Mouse (Mus musculus) lung, embryonic 16.5 days (tissue): ENCODE data around the gene Smtnl2. TPM values are rescaled to one million over a fixed set of nuclear protein-coding genes. Genes with fewer than 3 reads are reported as not detected.
A peak's percentile ranks its signal among the peaks of the same experiment; 100 is the strongest.

Experiments used
- ATAC-seq: fragments of 200-750 bp; cut with Nextera tagmentation; 2 replicates; pipeline ENCODE4 v1.8.0; 2017; ENCODE audit warnings: low read depth, mild to moderate bottlenecking, moderate library complexity
- H3K27ac ChIP-seq: fragments of 300-500 bp; sonication (generic); 2 replicates; pipeline ENCODE4 v1.5.1; 2014; ENCODE audit warnings: mild to moderate bottlenecking, control low read depth, low read length
- H3K27me3 ChIP-seq: fragments of 300-500 bp; sonication (generic); 2 replicates; pipeline ENCODE4 v1.6.1; 2014; ENCODE audit warnings: low read depth, low read length, mixed read lengths; ENCODE audit not compliant: control insufficient read depth, insufficient read depth
- H3K36me3 ChIP-seq: fragments of 300-500 bp; sonication (generic); 2 replicates; pipeline ENCODE4 v1.6.1; 2014; ENCODE audit warnings: low read length; ENCODE audit not compliant: control insufficient read depth, insufficient read depth
- H3K4me1 ChIP-seq: fragments of 300-500 bp; sonication (generic); replicated peaks from 2 replicates; pipeline ENCODE4 v1.6.1; 2014; ENCODE audit warnings: low read length, mixed read lengths; ENCODE audit not compliant: control insufficient read depth, insufficient read depth
- H3K4me2 ChIP-seq: fragments of 300-500 bp; sonication (generic); 2 replicates; pipeline ENCODE4 v1.6.1; 2014; ENCODE audit warnings: low read depth, low read length, control low read depth
- H3K4me3 ChIP-seq: fragments of 300-500 bp; sonication (generic); 2 replicates; pipeline ENCODE4 v1.5.1; 2014; ENCODE audit warnings: mild to moderate bottlenecking, low read length, control low read depth
- H3K9ac ChIP-seq: fragments of 300-500 bp; sonication (generic); 2 replicates; pipeline ENCODE4 v1.6.1; 2014; ENCODE audit warnings: low read length, control low read depth
- H3K9me3 ChIP-seq: fragments of 300-500 bp; sonication (generic); 2 replicates; pipeline ENCODE4 v1.6.1; 2016; ENCODE audit warnings: low read length; ENCODE audit not compliant: control insufficient read depth
- WGBS: fragments of 180-500 bp; shearing (Covaris S2); extraction: QIAGEN DNeasy Blood & Tissue Kit; methylation state at CpG from one replicate; pipeline ENCODE4 v1.1.7; 2014; 5-methylcytosine and 5-hydroxymethylcytosine counted together
- polyA plus RNA-seq: library from polyadenylated mRNA; unstranded; fragments of >200 nt; fragmentation: Nextera tagmentation; extraction: Ambion mirVana; gene quantifications from 2 replicates; pipeline ENCODE4 v1.2.1, GENCODE M21; 2015

Smtnl2 gene
- 133 and 136 TPM in 2 replicates for polyA plus RNA-seq

DNA sequence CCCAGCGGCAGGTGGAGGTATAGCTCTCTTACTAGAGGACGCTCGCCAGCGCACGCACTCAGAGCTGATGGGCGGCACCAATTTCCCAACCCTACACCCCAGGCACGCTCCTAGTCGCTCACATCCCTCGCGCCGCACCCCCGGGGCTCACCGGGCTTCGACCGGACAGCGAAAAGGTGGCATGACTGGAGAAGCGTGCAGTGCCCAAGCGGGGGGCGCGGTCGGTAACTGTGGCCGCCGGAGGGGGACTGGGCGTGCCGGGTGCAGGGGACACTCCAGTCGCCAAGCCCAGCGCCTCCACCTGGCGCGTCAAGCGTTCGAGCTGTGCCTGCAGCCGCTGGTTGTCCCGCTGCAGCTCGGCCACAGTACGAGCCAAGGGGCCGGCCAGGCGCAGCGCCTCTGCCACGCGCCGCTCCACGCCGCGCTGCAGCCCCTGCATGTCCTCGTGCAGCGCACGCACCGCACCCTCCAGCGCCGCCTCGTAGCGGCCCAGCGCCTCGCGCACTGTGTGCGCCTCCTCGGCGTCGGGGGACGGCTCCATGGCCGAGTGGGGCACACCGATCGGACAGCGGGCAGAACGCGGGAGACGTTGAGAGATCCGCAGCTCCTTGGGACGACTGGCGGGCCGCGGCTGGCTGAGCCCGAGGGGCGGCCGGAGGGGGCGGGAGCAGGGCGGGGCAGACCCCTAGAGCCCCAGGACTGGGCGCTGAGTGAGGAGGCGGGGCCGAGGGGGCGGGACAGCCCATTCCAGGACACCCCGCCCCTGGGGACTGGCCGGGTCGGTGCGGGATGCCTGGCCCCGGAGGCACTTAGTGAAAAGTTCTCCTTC lies at the start of gene Smtnl2:
Smtnl2 (minus strand) TSS at position 621 of the 829 bp plus-strand sequence.
- Histone ChIP-seq H3K9ac (peak within 1 kb of the TSS; percentile 93), H3K27ac (peak within 1 kb of the TSS; percentile 94), H3K36me3 (no peaks in the 10 kb centered on the region), H3K4me1 (peaks cover 51% of the 10 kb centered on the region), H3K27me3 (no peaks in the 10 kb centered on the region), H3K4me2 (peak within 1 kb of the TSS; percentile 92), H3K4me3 (peak within 1 kb of the TSS; percentile 96), H3K9me3 (no peaks in the 10 kb centered on the region)
- peak; percentile 95 for ATAC-seq
- under 1% methylated on average over 86 of the region's 86 CpGs for WGBS

DNA sequence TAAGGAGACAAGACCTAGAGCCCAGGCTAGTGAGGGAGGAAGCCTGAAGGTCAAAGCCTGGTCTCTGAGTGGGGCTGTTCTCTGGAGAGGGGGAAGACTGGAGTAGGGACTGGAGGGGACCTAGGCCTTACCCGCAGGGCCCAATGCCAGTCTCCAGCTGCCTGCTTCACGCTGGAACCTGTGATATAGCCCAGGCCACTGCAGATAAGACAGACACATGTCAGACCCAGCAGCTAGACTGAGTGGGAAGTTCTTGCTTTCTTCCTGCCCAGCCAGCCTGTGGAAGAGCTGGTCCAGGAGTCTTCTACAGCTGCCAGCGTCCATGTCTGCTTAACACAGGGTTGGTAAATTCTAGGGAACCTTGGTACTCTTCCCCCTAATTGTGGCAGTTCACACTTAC lies 47.0 kb upstream of the Smtnl2 start:
- no peak; the same call in 1 of the 2 replicates for ATAC-seq
- H3K9me3 ChIP-seq = no peaks in the 10 kb centered on the region
- H3K27ac ChIP-seq = peak overlapping the region; percentile 62
- WGBS = 61% methylated on average over 3 of the region's 3 CpGs
- H3K4me1 ChIP-seq = peaks cover 4% of the 10 kb centered on the region
- H3K27me3 ChIP-seq = no peaks in the 10 kb centered on the region
- H3K36me3 ChIP-seq = no peaks in the 10 kb centered on the region
- no peak overlapping the region for H3K9ac ChIP-seq
- no peak overlapping the region for H3K4me3 ChIP-seq
- no peak overlapping the region for H3K4me2 ChIP-seq

DNA sequence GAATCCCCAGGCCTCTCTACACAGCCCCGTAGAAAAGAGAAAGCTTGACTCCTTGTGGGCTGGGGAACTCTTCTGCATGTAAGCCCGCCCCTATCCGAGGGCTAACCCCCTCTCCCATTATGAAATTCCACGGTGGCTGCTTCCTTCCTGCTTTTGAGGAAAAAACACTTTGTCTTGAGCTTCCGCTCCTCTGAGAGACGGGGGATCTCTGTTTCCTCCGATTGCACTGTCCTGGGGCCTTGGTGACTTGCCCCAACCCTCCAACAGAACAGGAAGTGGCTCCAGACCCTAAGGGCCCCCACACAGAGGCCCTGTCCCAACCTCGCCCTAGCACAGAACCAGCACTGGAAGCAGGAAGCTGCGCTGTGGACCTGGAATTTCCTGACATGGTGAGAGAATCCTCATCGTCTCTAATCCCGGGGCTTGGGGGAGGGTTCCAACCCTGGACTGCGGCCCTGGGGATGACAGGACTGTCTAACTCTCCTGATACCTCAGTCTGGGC lies 46.5 kb upstream of the Smtnl2 start:
- ATAC-seq = peak; percentile 91
- Histone ChIP-seq H3K4me1 (peaks cover 4% of the 10 kb centered on the region), H3K27ac (peak overlapping the region; percentile 62), H3K4me3 (no peak overlapping the region), H3K9me3 (no peaks in the 10 kb centered on the region), H3K9ac (no peak overlapping the region), H3K27me3 (no peaks in the 10 kb centered on the region), H3K4me2 (no peak overlapping the region), H3K36me3 (no peaks in the 10 kb centered on the region)
- WGBS = 43% methylated on average over 12 of the region's 12 CpGs

DNA sequence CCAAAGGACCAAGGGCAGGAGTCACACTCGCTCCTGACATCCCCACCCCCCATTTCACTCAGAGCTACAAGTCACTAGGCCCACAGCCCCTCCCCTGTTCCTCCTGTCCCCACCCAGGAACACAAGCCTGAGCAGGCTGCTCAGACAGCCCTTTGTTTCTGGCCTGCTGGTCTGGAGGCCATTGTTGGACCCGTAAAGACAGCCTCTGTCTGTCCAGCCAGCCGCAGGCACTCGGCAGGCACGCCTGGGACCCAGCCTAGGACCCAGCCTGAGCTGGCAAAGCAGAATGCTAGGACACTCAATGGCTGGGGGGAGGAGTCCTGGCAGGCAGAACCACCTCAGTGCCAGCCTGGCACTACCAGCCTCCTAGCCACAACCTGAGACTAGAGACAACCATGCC lies 44.2 kb upstream of the Smtnl2 start:
- Histone ChIP-seq H3K4me3 (no peak overlapping the region), H3K36me3 (peaks cover 7% of the 10 kb centered on the region), H3K4me2 (no peak overlapping the region), H3K9me3 (no peaks in the 10 kb centered on the region), H3K27me3 (no peaks in the 10 kb centered on the region), H3K9ac (no peak overlapping the region), H3K27ac (no peak overlapping the region), H3K4me1 (no peaks in the 10 kb centered on the region; the same call in none of the 2 replicates)
- no peak for ATAC-seq
- WGBS = 52% methylated on average over 5 of the region's 5 CpGs

DNA sequence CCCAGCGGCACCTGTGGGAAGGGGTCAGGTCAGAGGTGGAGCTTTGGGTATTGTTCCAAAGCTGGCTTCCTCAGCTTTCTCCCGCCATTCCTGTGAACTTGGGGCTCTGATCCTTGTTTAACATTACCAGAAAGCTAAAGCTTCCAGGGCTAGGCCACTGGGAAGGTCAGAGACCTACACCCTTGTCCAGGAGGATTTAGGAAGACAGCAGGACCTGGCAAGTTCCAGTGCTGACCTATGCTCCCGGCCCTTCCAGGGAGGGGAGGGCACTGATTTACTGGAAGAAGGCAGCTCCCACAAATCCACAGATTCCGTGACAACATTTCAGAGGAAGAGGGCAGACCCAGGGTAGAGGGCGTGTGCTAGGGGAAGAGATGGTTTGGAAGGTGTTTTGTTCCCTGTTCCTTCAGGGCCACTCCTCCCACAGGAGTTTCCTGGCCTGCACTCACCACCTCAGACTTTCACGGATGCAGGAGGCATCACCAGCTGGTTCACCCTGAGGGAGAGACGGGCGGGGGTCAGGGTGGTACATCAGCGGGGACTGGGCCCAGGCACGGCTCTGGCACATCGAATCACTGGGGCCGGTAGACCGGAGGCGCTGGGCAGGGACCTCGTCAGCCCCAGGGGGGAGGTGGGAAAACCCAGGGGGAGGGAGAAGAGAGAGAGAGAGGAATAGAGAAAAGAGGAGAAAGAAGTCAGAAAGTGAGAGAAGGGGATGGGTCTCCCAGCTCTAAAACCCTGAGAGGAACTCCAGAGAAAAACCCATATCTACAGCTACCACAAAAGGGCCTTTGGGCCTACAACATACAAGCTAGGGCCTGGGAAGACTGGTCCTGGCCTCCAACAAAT lies 41.8 kb upstream of the Smtnl2 start:
- no peaks in the 10 kb centered on the region; the same call in 1 of the 2 replicates for H3K4me1 ChIP-seq
- WGBS = 56% methylated on average over 15 of the region's 15 CpGs
- no peak overlapping the region for H3K9ac ChIP-seq
- no peak overlapping the region for H3K4me3 ChIP-seq
- H3K36me3 ChIP-seq = peaks cover 30% of the 10 kb centered on the region
- no peak for ATAC-seq
- H3K27ac ChIP-seq = 0 out of 2 replicates have a peak overlapping the region, but pooled peaks have one; percentile 4
- H3K4me2 ChIP-seq = no peak overlapping the region
- H3K27me3 ChIP-seq = no peaks in the 10 kb centered on the region
- no peaks in the 10 kb centered on the region for H3K9me3 ChIP-seq

DNA sequence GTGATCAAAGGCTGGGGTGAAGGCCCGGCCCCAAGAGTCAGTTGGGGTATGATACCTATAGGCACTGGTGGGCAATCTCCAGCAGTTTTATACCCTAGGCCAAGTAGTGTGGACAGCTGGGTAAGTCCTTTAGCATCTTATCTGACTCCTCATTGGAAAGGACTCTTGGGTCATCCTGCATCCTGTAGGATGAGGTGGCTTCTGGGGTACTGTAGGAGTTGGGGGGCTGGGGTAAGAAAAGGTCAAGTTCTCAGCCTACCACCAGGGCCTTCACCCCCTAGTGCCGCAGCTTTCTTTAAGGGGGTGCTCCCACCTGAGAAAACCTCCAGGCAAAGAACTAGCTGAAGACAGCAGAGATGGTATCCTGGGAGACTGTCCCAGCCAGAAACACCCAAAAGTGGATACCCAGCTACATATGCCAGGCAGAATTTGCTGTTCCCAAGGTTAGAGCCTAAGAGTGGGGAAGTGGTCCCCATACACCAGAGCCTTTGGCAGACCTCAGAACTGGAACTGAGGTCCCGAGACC lies 40.7 kb upstream of the Smtnl2 start:
- H3K9ac ChIP-seq = no peak overlapping the region
- no peak overlapping the region for H3K27ac ChIP-seq
- 81% methylated on average over 3 of the region's 3 CpGs for WGBS
- ATAC-seq = no peak
- peaks cover 39% of the 10 kb centered on the region for H3K36me3 ChIP-seq
- H3K4me3 ChIP-seq = no peak overlapping the region
- no peaks in the 10 kb centered on the region for H3K9me3 ChIP-seq
- no peaks in the 10 kb centered on the region for H3K4me1 ChIP-seq
- H3K27me3 ChIP-seq = no peaks in the 10 kb centered on the region
- no peak overlapping the region for H3K4me2 ChIP-seq

DNA sequence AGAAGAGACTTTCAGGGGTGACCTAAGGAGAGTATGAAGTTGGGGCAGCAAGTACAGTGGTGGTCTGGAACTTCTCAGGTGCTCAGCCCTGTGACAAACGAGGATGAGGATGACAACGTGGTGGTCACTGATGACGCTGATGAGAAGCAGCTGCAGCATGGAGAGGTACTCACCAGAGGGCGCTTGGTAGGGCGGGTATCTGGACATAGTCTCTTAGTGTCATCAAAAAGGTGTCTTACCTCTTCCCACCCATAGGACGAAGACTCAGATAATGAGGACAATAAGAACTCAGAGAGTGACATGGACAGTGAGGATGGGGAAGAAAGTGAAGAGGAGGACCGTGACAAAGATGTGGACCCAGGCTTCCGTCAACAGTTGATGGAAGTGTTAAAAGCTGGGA lies 36.0 kb upstream of the Smtnl2 start:
- no peaks in the 10 kb centered on the region for H3K27me3 ChIP-seq
- H3K4me3 ChIP-seq = no peak overlapping the region
- H3K9ac ChIP-seq = no peak overlapping the region
- no peaks in the 10 kb centered on the region for H3K9me3 ChIP-seq
- peaks cover 1% of the 10 kb centered on the region; the same call in 1 of the 2 replicates for H3K4me1 ChIP-seq
- H3K36me3 ChIP-seq = peaks cover 86% of the 10 kb centered on the region
- WGBS = 73% methylated on average over 8 of the region's 8 CpGs
- H3K4me2 ChIP-seq = no peak overlapping the region
- ATAC-seq = no peak
- no peak overlapping the region for H3K27ac ChIP-seq

DNA sequence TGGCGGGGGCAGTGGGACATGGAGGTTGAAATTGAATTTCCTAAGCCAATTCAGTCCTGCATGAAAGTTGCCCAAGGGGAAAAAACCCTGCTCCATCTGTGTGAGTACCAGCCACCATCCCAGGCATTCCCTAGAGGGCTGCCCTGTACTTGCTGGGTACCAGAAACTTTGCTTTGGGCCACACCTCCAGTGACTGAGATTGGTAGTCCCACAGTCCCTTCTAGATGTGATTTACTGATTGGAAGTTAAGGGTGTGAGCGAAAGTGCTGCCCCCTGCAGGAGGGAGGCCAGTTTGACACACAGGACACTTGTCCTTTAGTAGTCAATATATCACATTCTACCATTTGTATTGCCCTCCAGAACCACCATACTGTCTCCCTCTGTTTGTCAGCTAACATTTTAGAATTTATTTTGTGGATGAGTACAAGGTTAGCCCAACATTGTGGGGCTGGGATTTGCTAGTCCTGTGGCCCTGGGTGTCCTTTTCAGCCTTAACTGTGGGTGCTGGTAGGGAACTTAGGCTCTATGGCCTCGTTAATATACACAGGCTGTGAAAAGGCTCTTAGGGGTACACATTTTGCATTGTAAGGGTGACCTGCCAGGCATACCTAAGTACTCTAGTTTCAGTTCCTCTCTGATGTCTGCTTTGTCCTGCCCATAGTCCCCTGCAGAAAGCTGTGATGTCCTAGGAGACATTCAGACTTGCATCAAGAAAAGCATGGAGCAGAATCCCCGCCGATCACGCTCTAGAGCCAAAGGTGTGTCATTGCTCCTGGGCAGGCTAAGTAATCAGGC lies 35.0 kb upstream of the Smtnl2 start:
- no peaks in the 10 kb centered on the region for H3K9me3 ChIP-seq
- 90% methylated on average over 6 of the region's 6 CpGs for WGBS
- ATAC-seq = peak; percentile 4; the same call in 1 of the 2 replicates
- H3K9ac ChIP-seq = no peak overlapping the region
- H3K27ac ChIP-seq = no peak overlapping the region
- no peak overlapping the region for H3K4me2 ChIP-seq
- H3K4me1 ChIP-seq = peaks cover 9% of the 10 kb centered on the region
- no peak overlapping the region for H3K4me3 ChIP-seq
- H3K36me3 ChIP-seq = peaks cover 85% of the 10 kb centered on the region
- no peaks in the 10 kb centered on the region for H3K27me3 ChIP-seq
